Mouse (Mus musculus) erythroblast, embryonic 14.5 days (primary cell): Measurements from ENCODE around the gene Atp1a3.

ENCODE experiments used
- GATA1 ChIP-seq: IDR thresholded peaks from 2 replicates; pipeline ENCODE4 v1.6.1; 2012; ENCODE audit warnings: low read length, inconsistent platforms, mixed read lengths
- TAL1 ChIP-seq: IDR thresholded peaks from 3 replicates; pipeline ENCODE4 v1.6.1; 2012; ENCODE audit warnings: low read length, inconsistent platforms, mixed read lengths

DNA sequence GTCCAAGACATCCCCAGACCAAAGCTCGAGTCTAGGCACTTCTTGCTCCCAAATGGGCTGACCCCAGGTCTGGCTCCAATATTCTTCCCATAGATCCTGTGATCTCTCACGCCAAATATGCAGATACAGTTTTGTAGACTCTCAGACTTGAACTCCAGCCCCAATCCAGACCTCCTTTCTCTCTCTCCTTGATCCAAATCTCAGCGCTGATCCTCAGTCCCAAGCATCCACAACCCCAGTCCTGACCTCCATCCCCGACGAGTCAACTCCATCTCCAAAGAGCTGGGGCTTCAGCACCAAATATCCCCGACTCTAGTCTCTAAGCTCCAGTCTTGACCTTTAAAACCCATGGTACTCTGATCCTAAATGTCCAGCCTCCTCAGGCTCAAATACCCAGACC, 62.1 kb downstream of the Atp1a3 start:
- TF ChIP-seq TAL1 (no peak), GATA1 (no peak)
